Comparison of ENCODE assay signal across 32 mouse cellular contexts in genomic region chr10:29155304-29155703, GRCm38 (mm10). TPM values are rescaled to one million over a fixed set of nuclear protein-coding genes. Genes with fewer than 3 reads are reported as not detected.
DNase-seq lines count a peak whose midpoint lies in the region; ATAC-seq lines count a peak whose summit lies in the region.
"Had no signal": no experiment of that assay in that cellular context is flagged by ENCODE, and none has a peak within 500 bp of the region (broad histone marks: within the 10 kb centered on the region; RNA-seq: fewer than 3 reads in every experiment).

No protein-coding gene starts in this region.

- H3K4me3 ChIP-seq in hindbrain, embryonic 14.5 days (replicated peaks; ENCODE audit: low read length): no peak overlapping the region
- no peak overlapping the region for H3K4me3 ChIP-seq in hindbrain, embryonic 11.5 days (ENCODE audit: low read depth, low read length)
- H3K4me3 ChIP-seq in midbrain, embryonic 15.5 days: no peak overlapping the region
- H3K4me3 ChIP-seq in midbrain, embryonic 11.5 days (ENCODE audit: low read depth, low read length): no peak overlapping the region
- no peak overlapping the region for H3K4me3 ChIP-seq in neural tube, embryonic 14.5 days (ENCODE audit: low read depth, low read length)
- H3K4me3 ChIP-seq: embryonic facial prominence, embryonic 12.5 days; embryonic facial prominence, embryonic 15.5 days; forebrain, embryonic 15.5 days; hindbrain, embryonic 13.5 days; intestine, embryonic 15.5 days had no signal

- H3K36me3 ChIP-seq in hindbrain, embryonic 14.5 days (replicated peaks; ENCODE audit: control insufficient read depth, insufficient read depth): peaks cover 88% of the 10 kb centered on the region
- H3K36me3 ChIP-seq in hindbrain, embryonic 11.5 days (ENCODE audit: control insufficient read depth, insufficient read depth, low read length): no peaks in the 10 kb centered on the region
- peaks cover 34% of the 10 kb centered on the region; the same call in 1 of the 2 replicates for H3K36me3 ChIP-seq in midbrain, embryonic 15.5 days (replicated peaks)
- peaks cover 12% of the 10 kb centered on the region; the same call in 1 of the 2 replicates for H3K36me3 ChIP-seq in midbrain, embryonic 11.5 days (ENCODE audit: control insufficient read depth, insufficient read depth, low read length)
- H3K36me3 ChIP-seq in neural tube, embryonic 14.5 days (ENCODE audit: control insufficient read depth, insufficient read depth, low read length): peaks cover 42% of the 10 kb centered on the region; the same call in 1 of the 2 replicates
- H3K36me3 ChIP-seq: embryonic facial prominence, embryonic 12.5 days; embryonic facial prominence, embryonic 15.5 days; G1E; intestine, embryonic 15.5 days had no signal

- H3K27ac ChIP-seq in hindbrain, embryonic 14.5 days: no peak overlapping the region
- no peak overlapping the region for H3K27ac ChIP-seq in hindbrain, embryonic 11.5 days (ENCODE audit: low read depth, low read length)
- H3K27ac ChIP-seq in midbrain, embryonic 15.5 days: no peak overlapping the region
- H3K27ac ChIP-seq in midbrain, embryonic 11.5 days (ENCODE audit: low read depth, low read length): no peak overlapping the region
- H3K27ac ChIP-seq in neural tube, embryonic 14.5 days (ENCODE audit: low read depth, low read length): no peak overlapping the region
- H3K27ac ChIP-seq: embryonic facial prominence, embryonic 12.5 days; embryonic facial prominence, embryonic 15.5 days; forebrain, embryonic 15.5 days; hindbrain, embryonic 13.5 days; intestine, embryonic 15.5 days had no signal

- H3K9me3 ChIP-seq in hindbrain, embryonic 14.5 days (ENCODE audit: control insufficient read depth, low read length): no peaks in the 10 kb centered on the region
- H3K9me3 ChIP-seq in hindbrain, embryonic 11.5 days (ENCODE audit: control insufficient read depth, low read length): no peaks in the 10 kb centered on the region
- H3K9me3 ChIP-seq in midbrain, embryonic 15.5 days: no peaks in the 10 kb centered on the region
- no peaks in the 10 kb centered on the region for H3K9me3 ChIP-seq in midbrain, embryonic 11.5 days (ENCODE audit: control insufficient read depth, low read length)
- no peaks in the 10 kb centered on the region for H3K9me3 ChIP-seq in neural tube, embryonic 14.5 days (ENCODE audit: control insufficient read depth, low read length)
- H3K9me3 ChIP-seq: embryonic facial prominence, embryonic 12.5 days; embryonic facial prominence, embryonic 15.5 days; forebrain, embryonic 15.5 days; G1E; hindbrain, embryonic 13.5 days; intestine, embryonic 15.5 days had no signal

- 72% methylated on average over 3 of the region's 3 CpGs for WGBS in hindbrain, embryonic 14.5 days
- WGBS in hindbrain, embryonic 11.5 days: 91% methylated on average over 3 of the region's 3 CpGs
- WGBS in midbrain, embryonic 15.5 days: 70% methylated on average over 3 of the region's 3 CpGs
- 83% methylated on average over 3 of the region's 3 CpGs for WGBS in midbrain, embryonic 11.5 days
- WGBS in neural tube, embryonic 14.5 days: 53% methylated on average over 3 of the region's 3 CpGs

- H3K4me1 ChIP-seq in hindbrain, embryonic 14.5 days (replicated peaks; ENCODE audit: control insufficient read depth, insufficient read depth, low read length): no peaks in the 10 kb centered on the region; the same call in 1 of the 2 replicates
- no peaks in the 10 kb centered on the region for H3K4me1 ChIP-seq in hindbrain, embryonic 11.5 days (replicated peaks; ENCODE audit: control insufficient read depth, insufficient read depth, low read length)
- peaks cover 5% of the 10 kb centered on the region for H3K4me1 ChIP-seq in midbrain, embryonic 15.5 days
- H3K4me1 ChIP-seq in midbrain, embryonic 11.5 days (ENCODE audit: control insufficient read depth, insufficient read depth, low read length): no peaks in the 10 kb centered on the region
- no peaks in the 10 kb centered on the region for H3K4me1 ChIP-seq in neural tube, embryonic 14.5 days (ENCODE audit: control insufficient read depth, insufficient read depth, low read length)
- H3K4me1 ChIP-seq: embryonic facial prominence, embryonic 12.5 days; embryonic facial prominence, embryonic 15.5 days; intestine, embryonic 15.5 days had no signal

- no peak overlapping the region for H3K9ac ChIP-seq in hindbrain, embryonic 14.5 days
- H3K9ac ChIP-seq in hindbrain, embryonic 11.5 days (ENCODE audit: low read depth, low read length): no peak overlapping the region
- no peak overlapping the region for H3K9ac ChIP-seq in midbrain, embryonic 15.5 days
- H3K9ac ChIP-seq in midbrain, embryonic 11.5 days (ENCODE audit: low read length): no peak overlapping the region
- H3K9ac ChIP-seq in neural tube, embryonic 14.5 days (replicated peaks; ENCODE audit: low read depth, low read length): no peak overlapping the region
- H3K9ac ChIP-seq: embryonic facial prominence, embryonic 12.5 days; embryonic facial prominence, embryonic 15.5 days; forebrain, embryonic 15.5 days; hindbrain, embryonic 13.5 days; intestine, embryonic 15.5 days had no signal

- H3K27me3 ChIP-seq in hindbrain, embryonic 14.5 days (ENCODE audit: control insufficient read depth, insufficient read depth, low read length): no peaks in the 10 kb centered on the region
- no peaks in the 10 kb centered on the region for H3K27me3 ChIP-seq in hindbrain, embryonic 11.5 days (ENCODE audit: control insufficient read depth, insufficient read depth, low read length)
- H3K27me3 ChIP-seq in midbrain, embryonic 15.5 days (replicated peaks): no peaks in the 10 kb centered on the region
- no peaks in the 10 kb centered on the region for H3K27me3 ChIP-seq in midbrain, embryonic 11.5 days (ENCODE audit: control insufficient read depth, insufficient read depth, low read length)
- no peaks in the 10 kb centered on the region for H3K27me3 ChIP-seq in neural tube, embryonic 14.5 days (ENCODE audit: control insufficient read depth, insufficient read depth, low read length)
- H3K27me3 ChIP-seq: CH12.LX; embryonic facial prominence, embryonic 12.5 days; embryonic facial prominence, embryonic 15.5 days; forebrain, embryonic 15.5 days; hindbrain, embryonic 13.5 days; intestine, embryonic 15.5 days had no signal

- peak; percentile 55; the same call in 1 of the 2 replicates for ATAC-seq in hindbrain, embryonic 14.5 days (ENCODE audit: low FRiP score)
- no peak for ATAC-seq in hindbrain, embryonic 11.5 days (ENCODE audit: low FRiP score)
- 0 out of 2 replicates have a peak, but pooled peaks have one; percentile 8 for ATAC-seq in midbrain, embryonic 15.5 days (replicated peaks)
- ATAC-seq in midbrain, embryonic 11.5 days (ENCODE audit: low FRiP score): no peak
- peak; percentile 74 for ATAC-seq in neural tube, embryonic 14.5 days (ENCODE audit: low read depth)
- ATAC-seq in monocyte, adult 5-6 weeks (replicated peaks; ENCODE audit: insufficient number of reproducible peaks, low FRiP score, low TSS enrichment, poor library complexity, severe bottlenecking): no peak
- ATAC-seq: forebrain, embryonic 15.5 days; intestine, embryonic 15.5 days; Patski had no signal

- no peak for DNase-seq in hindbrain, embryonic 14.5 days (ENCODE audit: low spot score)
- no peak for DNase-seq in hindbrain, embryonic 11.5 days (ENCODE audit: low spot score)
- DNase-seq in midbrain, embryonic 11.5 days (ENCODE audit: low spot score, missing footprints): no peak
- DNase-seq: adrenal gland, postnatal 10 days; adrenal gland, postnatal 36 days; B cell, adult 2 months; cerebellum, adult 11 months; cerebellum, adult 2 months; cerebellum, adult 9-11 months; cerebellum, postnatal 25 days; gastrocnemius, postnatal 14 days; heart, adult 11 months had no signal

- H3K4me2 ChIP-seq in hindbrain, embryonic 14.5 days (replicated peaks): no peak overlapping the region
- no peak overlapping the region for H3K4me2 ChIP-seq in hindbrain, embryonic 11.5 days (replicated peaks; ENCODE audit: low read depth, low read length)
- no peak overlapping the region for H3K4me2 ChIP-seq in midbrain, embryonic 15.5 days
- H3K4me2 ChIP-seq in midbrain, embryonic 11.5 days: no peak overlapping the region
- H3K4me2 ChIP-seq in neural tube, embryonic 14.5 days (ENCODE audit: low read depth, low read length): no peak overlapping the region
- H3K4me2 ChIP-seq: embryonic facial prominence, embryonic 12.5 days; embryonic facial prominence, embryonic 15.5 days; forebrain, embryonic 15.5 days; heart, embryonic 11.5 days; hindbrain, embryonic 13.5 days; intestine, embryonic 15.5 days had no signal

RNA-seq across cellular contexts. Expression of gene Soga3, which starts 11.7 kb away (rescaled TPM):
- polyA plus RNA-seq in hindbrain, embryonic 14.5 days (2014; fragmentation: Nextera tagmentation; extraction: Ambion mirVana): 92.8 and 94.7 TPM in 2 replicates
- 35.8 and 42.6 TPM in 2 replicates for polyA plus RNA-seq in hindbrain, embryonic 11.5 days (2014; fragmentation: Nextera tagmentation; extraction: Ambion mirVana)
- polyA plus RNA-seq in midbrain, embryonic 15.5 days (2015; fragmentation: Nextera tagmentation; extraction: Ambion mirVana): 112 and 119 TPM in 2 replicates
- 35.0 and 35.2 TPM in 2 replicates for polyA plus RNA-seq in midbrain, embryonic 11.5 days (2014; fragmentation: Nextera tagmentation; extraction: Ambion mirVana)
- 104 and 110 TPM in 2 replicates for polyA plus RNA-seq in neural tube, embryonic 14.5 days (2014; fragmentation: Nextera tagmentation; extraction: Ambion mirVana)
- total RNA-seq in monocyte, adult 5-6 weeks (2017): not detected in 3 replicates
- total RNA-seq: CH12.LX; common myeloid progenitor, adult 5-6 weeks; gastrocnemius, adult 18-20 months; gastrocnemius, postnatal 14 days; heart, postnatal 25 days; hematopoietic stem cell, adult 5-6 weeks had no signal

RNA-seq across cellular contexts. Expression of gene Gm49353, which starts 43.5 kb away (rescaled TPM):
- polyA plus RNA-seq in hindbrain, embryonic 14.5 days (2014; fragmentation: Nextera tagmentation; extraction: Ambion mirVana): 10.4 and 12.4 TPM in 2 replicates
- 5.0 and 9.9 TPM in 2 replicates for polyA plus RNA-seq in hindbrain, embryonic 11.5 days (2014; fragmentation: Nextera tagmentation; extraction: Ambion mirVana)
- 10.6 and 12.3 TPM in 2 replicates for polyA plus RNA-seq in midbrain, embryonic 15.5 days (2015; fragmentation: Nextera tagmentation; extraction: Ambion mirVana)
- 2.5 and 4.9 TPM in 2 replicates for polyA plus RNA-seq in midbrain, embryonic 11.5 days (2014; fragmentation: Nextera tagmentation; extraction: Ambion mirVana)
- polyA plus RNA-seq in neural tube, embryonic 14.5 days (2014; fragmentation: Nextera tagmentation; extraction: Ambion mirVana): 12.1 and 14.9 TPM in 2 replicates
- total RNA-seq in monocyte, adult 5-6 weeks (2017): not detected in 3 replicates
- total RNA-seq: CH12.LX; common myeloid progenitor, adult 5-6 weeks; G1E; gastrocnemius, adult 18-20 months; gastrocnemius, postnatal 14 days; gastrocnemius, postnatal 4 days; heart, adult 8-10 months; heart, postnatal 25 days; hematopoietic stem cell, adult 5-6 weeks had no signal
- polyA plus RNA-seq: G1E; heart, embryonic 11.5 days; heart, embryonic 14.5 days; heart, postnatal 0 days; intestine, embryonic 15.5 days had no signal

RNA-seq across cellular contexts. Expression of gene 9330159F19Rik, which starts 56.1 kb away (rescaled TPM):
- 29.7 and 31.9 TPM in 2 replicates for polyA plus RNA-seq in hindbrain, embryonic 14.5 days (2014; fragmentation: Nextera tagmentation; extraction: Ambion mirVana)
- 10.6 and 11.8 TPM in 2 replicates for polyA plus RNA-seq in hindbrain, embryonic 11.5 days (2014; fragmentation: Nextera tagmentation; extraction: Ambion mirVana)
- polyA plus RNA-seq in midbrain, embryonic 15.5 days (2015; fragmentation: Nextera tagmentation; extraction: Ambion mirVana): 31.0 and 33.2 TPM in 2 replicates
- 7.7 and 8.7 TPM in 2 replicates for polyA plus RNA-seq in midbrain, embryonic 11.5 days (2014; fragmentation: Nextera tagmentation; extraction: Ambion mirVana)
- 30.3 and 36.3 TPM in 2 replicates for polyA plus RNA-seq in neural tube, embryonic 14.5 days (2014; fragmentation: Nextera tagmentation; extraction: Ambion mirVana)
- not detected in 3 replicates for total RNA-seq in monocyte, adult 5-6 weeks (2017)
- total RNA-seq: common myeloid progenitor, adult 5-6 weeks; hematopoietic stem cell, adult 5-6 weeks had no signal
- polyA plus RNA-seq: heart, postnatal 0 days had no signal

Comparison
In these comparisons a context has a peak if more than half of its experiments do, and no peak if none do; other contexts are left out.
1. ATAC-seq: peak in hindbrain, embryonic 14.5 days (single experiment), midbrain, embryonic 15.5 days (single experiment) and neural tube, embryonic 14.5 days (single experiment); none in hindbrain, embryonic 11.5 days (single experiment), midbrain, embryonic 11.5 days (single experiment) and monocyte, adult 5-6 weeks (single experiment).